ENCODE assay signal across 21 mouse cellular contexts in genomic region chr19:50582952-50583351, GRCm38 (mm10).
"Had no signal": no experiment of that assay in that cellular context is flagged by ENCODE, and none has a peak within 500 bp of the region (broad histone marks: within the 10 kb centered on the region; RNA-seq: fewer than 3 reads in every experiment).

No protein-coding gene starts in this region.

- H3K27ac ChIP-seq: layer of hippocampus, adult 2 months; limb, embryonic 10.5 days; limb, embryonic 13.5 days; liver, embryonic 12.5 days; liver, embryonic 15.5 days; lung, embryonic 15.5 days; midbrain, embryonic 12.5 days; stomach, postnatal 0 days had no signal

- H3K36me3 ChIP-seq: limb, embryonic 10.5 days; limb, embryonic 13.5 days; liver, embryonic 12.5 days; liver, embryonic 15.5 days; lung, embryonic 15.5 days; midbrain, embryonic 12.5 days had no signal

- H3K4me2 ChIP-seq: limb, embryonic 13.5 days; liver, embryonic 12.5 days; liver, embryonic 15.5 days; lung, embryonic 15.5 days; midbrain, embryonic 12.5 days had no signal

- H3K4me3 ChIP-seq: layer of hippocampus, adult 2 months; limb, embryonic 10.5 days; limb, embryonic 13.5 days; liver, embryonic 12.5 days; liver, embryonic 15.5 days; lung, embryonic 15.5 days; megakaryocyte, embryonic 14.5 days; midbrain, embryonic 12.5 days had no signal

- DNase-seq: layer of hippocampus, adult 9-11 months; liver; lung, adult 18-20 months; lung, postnatal 10 days; lung, postnatal 36 days; right cerebral cortex, postnatal 14 days; right cerebral cortex, postnatal 4 days; thymus, adult 2 months; thymus, postnatal 14 days had no signal

- ATAC-seq: hindbrain, embryonic 16.5 days; intestine, embryonic 16.5 days; liver, embryonic 12.5 days; midbrain, embryonic 16.5 days had no signal

- H3K9ac ChIP-seq: limb, embryonic 13.5 days; liver, embryonic 12.5 days; liver, embryonic 15.5 days; lung, embryonic 15.5 days; midbrain, embryonic 12.5 days had no signal

- H3K4me1 ChIP-seq: limb, embryonic 10.5 days; limb, embryonic 13.5 days; liver, embryonic 12.5 days; liver, embryonic 15.5 days; lung, embryonic 15.5 days; megakaryocyte, embryonic 14.5 days had no signal

- H3K9me3 ChIP-seq: limb, embryonic 10.5 days; limb, embryonic 13.5 days; liver, embryonic 12.5 days; liver, embryonic 15.5 days; lung, embryonic 15.5 days; megakaryocyte, embryonic 14.5 days; midbrain, embryonic 12.5 days had no signal

- H3K27me3 ChIP-seq: limb, embryonic 13.5 days; liver, embryonic 12.5 days; liver, embryonic 15.5 days; lung, embryonic 15.5 days; megakaryocyte, embryonic 14.5 days; midbrain, embryonic 12.5 days had no signal
